Mouse (Mus musculus) bone marrow macrophage, adult 2 months (primary cell): ENCODE measurements around the gene Trappc10.
A peak's percentile ranks its signal among the peaks of the same experiment; 100 is the strongest.

ENCODE experiments used
- CTCF ChIP-seq: IDR thresholded peaks from 2 replicates; pipeline ENCODE4 v1.5.1; 2012; ENCODE audit warnings: low read depth, mild to moderate bottlenecking, low read length, moderate library complexity
- POLR2A ChIP-seq: IDR thresholded peaks from 2 replicates; pipeline ENCODE4 v1.6.1; 2012; ENCODE audit warnings: mild to moderate bottlenecking, low read depth, low read length, borderline replicate concordance

- TF ChIP-seq CTCF (peak; percentile 75), POLR2A (no peak)
These were observed 80.5 kb downstream of the Trappc10 start for GRCm38 (mm10) chr10:78163923-78164322.
